Mouse (Mus musculus) gastrocnemius, postnatal 10 days (tissue): Measurements from ENCODE around the gene Oxsr1. TPM values are rescaled to one million over a fixed set of nuclear protein-coding genes. Genes with fewer than 3 reads are reported as not detected.
"Not testable (repeated sequence)": the region's sequence is repeated elsewhere in the genome, so short reads cannot be mapped to it uniquely, and the experiment has no call there.

ENCODE experiments used
- DNase-seq: peaks from one replicate; pipeline ENCODE4 v3.0.0; 2021; ENCODE audit warnings: mixed read lengths
- total RNA-seq, 2 experiments: library from RNA; stranded (reverse); gene quantifications; 2 replicates each; pipeline ENCODE4 v1.2.3; 2021

Oxsr1 gene
- total RNA-seq, 2 experiments from 2014 or later: 32.9 to 33.7 TPM

GRCm38 (mm10) chr9:119338350-119338749 lies 16.1 kb upstream of the Oxsr1 start:
- no peak for DNase-seq

GRCm38 (mm10) chr9:119337842-119338241 lies 15.6 kb upstream of the Oxsr1 start:
- no peak for DNase-seq

DNA sequence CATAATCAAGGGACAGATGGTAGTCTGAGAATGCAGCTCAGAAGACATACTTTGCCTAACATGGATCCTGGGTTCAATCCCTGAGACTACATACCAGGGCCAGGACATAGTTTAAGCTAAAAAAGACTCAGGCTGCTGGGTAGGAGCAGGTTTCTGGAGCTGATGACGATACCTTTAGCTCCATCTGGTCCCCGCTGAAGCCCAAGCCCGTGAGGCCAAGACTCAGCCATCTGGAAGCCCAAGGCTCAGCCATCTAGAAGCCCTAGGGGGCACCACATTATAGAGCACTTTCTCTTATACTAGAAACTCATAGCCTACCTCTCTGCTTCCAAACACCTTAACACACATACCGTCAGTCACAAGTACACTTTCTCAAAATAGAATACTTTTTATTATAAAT lies 13.3 kb upstream of the Oxsr1 start:
- no peak for DNase-seq

- no peak for DNase-seq
Measured at GRCm38 (mm10) chr9:119334834-119335233, 12.6 kb upstream of the Oxsr1 start.

DNA sequence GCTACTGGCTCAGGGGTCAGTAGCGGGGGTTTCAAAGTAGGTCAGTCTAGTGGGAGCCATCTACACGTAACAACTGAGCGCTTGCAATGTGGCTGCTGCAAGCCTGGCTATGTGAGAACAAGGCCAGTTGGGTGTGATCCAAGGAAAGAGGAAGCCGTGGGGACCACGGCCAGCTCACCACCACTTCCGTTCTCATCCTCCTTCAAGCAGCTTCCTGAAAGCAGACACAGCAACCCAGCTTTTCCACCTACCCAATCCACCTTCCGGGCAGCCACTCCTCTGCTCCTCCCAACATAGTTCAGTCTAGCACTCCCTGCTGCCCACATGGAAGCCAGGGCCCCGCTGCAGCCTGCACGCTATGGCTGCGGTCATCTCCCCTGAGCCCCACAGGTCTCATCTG lies 12.1 kb upstream of the Oxsr1 start:
- peak; percentile 47 for DNase-seq

- DNase-seq: no peak
Measured at GRCm38 (mm10) chr9:119330186-119330963, 8.1 kb upstream of the Oxsr1 start.

DNA sequence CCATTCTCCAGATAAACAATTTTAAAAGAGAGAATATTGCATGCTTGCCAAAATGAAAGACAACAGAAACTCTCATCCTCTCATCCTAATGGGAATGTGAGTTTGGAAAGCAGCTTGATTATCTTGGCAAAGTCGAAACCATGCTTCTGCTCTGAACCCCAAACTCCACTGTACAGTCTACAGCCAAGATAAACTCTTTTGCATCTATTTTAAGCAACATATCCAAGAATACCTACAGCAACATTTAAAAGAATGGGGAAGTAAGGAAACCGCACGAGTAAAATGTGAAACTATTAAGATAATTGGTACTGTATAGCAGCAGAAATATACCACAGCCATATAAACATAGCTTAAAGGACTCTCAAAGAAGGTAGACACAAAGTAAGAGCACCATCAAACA lies 6.3 kb upstream of the Oxsr1 start:
- DNase-seq: no peak

GRCm38 (mm10) chr9:119324130-119324529 lies 1.9 kb upstream of the Oxsr1 start:
- DNase-seq: no peak

GRCm38 (mm10) chr9:119323260-119323645 lies 1.0 kb upstream of the Oxsr1 start:
- no peak for DNase-seq

- no peak for DNase-seq
Measured at GRCm38 (mm10) chr9:119321392-119322229, 616 bp downstream of the Oxsr1 start.

- no peak for DNase-seq
Measured at GRCm38 (mm10) chr9:119320946-119321345, 1.3 kb downstream of the Oxsr1 start.

GRCm38 (mm10) chr9:119320446-119320845 lies 1.8 kb downstream of the Oxsr1 start:
- no peak for DNase-seq

- no peak for DNase-seq
Measured at GRCm38 (mm10) chr9:119318891-119319290, 3.3 kb downstream of the Oxsr1 start.

DNA sequence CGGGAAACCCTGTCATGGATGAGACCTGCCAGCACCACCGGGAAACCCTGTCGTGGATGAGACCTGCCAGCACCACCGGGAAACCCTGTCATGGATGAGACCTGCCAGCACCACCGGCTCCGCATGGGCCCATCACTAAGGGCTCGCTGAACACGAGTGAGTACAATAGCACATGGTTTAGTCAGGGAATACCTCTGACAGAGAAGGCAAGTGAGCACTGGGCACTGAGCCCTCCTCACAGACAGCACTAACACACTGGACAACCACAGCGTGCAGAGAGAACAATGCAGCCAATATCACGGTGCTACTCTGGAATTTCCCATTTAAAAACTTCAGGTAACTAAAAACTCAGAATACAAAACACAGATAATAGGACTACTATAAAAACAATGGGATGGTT lies 9.1 kb downstream of the Oxsr1 start:
- no peak for DNase-seq

DNA sequence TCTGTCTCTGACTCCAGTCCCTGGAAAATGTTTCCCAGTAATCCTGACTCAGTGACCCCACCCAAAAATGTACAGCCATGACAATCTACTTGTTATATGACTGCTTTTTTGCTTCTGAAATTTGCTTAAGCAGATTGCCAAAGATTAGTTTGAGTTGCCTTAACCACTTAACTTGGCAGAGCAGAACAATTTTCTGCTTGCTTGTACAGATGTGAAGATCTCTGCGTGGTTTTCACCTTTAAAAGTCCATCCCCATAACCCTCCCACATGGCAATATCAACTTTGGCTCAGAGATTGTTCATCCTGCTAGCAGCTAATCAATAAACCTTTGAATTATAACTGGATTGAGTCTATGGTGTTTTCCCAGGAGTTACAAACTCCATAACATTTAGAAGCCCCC lies 13.2 kb downstream of the Oxsr1 start:
- DNase-seq: no peak

DNA sequence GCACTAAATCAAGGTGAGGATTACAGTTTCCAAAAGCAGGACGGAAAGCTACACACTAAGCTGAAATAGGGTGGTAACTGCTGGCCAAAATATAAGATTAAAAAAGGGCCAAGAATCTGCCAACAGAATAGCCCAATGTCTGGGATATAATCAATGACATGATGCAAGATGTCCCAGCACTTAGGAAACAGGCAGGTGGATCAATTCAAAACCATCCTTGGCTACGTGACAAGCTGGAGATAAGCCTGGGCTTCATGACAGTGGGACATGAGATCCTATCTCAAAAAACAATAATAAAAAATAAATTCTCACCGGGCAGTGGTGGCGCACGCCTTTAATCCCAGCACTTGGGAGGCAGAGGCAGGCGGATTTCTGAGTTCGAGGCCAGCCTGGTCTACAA lies 16.4 kb downstream of the Oxsr1 start:
- no peak for DNase-seq

DNA sequence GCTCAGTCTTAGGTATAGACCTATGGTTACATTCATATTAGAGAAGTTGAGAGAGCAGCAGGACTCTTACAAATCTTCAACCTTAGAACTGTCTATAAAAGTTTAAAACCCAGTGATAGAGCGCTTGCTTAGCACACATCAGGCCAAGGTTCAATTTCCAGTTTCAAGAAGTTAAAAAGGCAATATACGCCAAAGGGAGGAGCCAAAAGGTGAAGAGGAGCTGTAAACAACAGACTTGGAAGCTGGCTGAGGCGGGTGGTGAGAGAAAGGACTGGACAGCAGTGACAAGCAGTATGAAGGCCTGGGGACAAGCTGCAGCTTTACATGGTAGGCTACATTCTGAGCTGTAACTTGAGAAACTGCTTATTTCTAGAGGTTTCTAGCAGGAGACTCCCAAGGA lies 23.7 kb downstream of the Oxsr1 start:
- no peak for DNase-seq

- no peak for DNase-seq
Measured at GRCm38 (mm10) chr9:119297696-119298095, 24.5 kb downstream of the Oxsr1 start.

GRCm38 (mm10) chr9:119290791-119291190 lies 31.4 kb downstream of the Oxsr1 start:
- no peak for DNase-seq

GRCm38 (mm10) chr9:119280894-119281682 lies 41.1 kb downstream of the Oxsr1 start:
- no peak for DNase-seq

DNA sequence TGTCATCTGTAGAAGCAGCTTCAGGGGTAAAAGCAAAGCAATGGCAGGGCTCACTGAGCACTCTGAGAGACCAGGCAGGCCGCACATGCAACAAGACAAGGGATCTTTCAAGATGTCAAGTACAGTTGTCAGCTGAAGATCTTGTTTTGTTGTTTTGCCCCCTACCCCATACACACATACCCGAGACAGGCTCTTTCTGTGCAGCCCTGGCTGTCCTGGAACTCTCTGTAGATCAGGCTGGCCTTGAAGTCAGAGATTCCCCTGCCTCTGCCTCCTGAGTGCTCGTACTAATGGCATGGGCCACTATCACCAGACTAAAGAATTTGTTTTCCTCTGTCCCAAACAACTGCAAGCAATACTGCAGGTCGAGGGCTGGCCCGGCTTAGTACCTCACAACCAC lies 44.2 kb downstream of the Oxsr1 start:
- DNase-seq: no peak

GRCm38 (mm10) chr9:119276321-119276720 lies 45.9 kb downstream of the Oxsr1 start:
- DNase-seq: peak; percentile 27

DNA sequence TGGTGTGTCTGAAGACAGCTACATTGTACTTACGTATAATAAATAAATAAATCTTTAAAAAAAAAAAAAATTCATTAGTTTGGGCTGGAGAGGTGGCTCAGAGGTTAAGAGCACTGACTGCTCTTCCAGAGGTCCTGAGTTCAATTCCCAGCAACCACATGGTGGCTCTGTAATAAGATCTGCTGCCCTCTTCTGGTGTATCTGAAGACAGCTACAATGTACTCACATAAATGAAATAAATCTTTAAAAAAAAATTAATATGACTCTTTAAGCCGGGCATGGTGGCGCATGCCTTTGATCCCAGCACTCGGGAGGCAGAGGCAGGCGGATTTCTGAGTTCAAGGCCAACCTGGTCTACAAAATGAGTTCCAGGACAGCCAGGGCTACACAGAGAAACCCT lies 47.4 kb downstream of the Oxsr1 start:
- not testable (repeated sequence) for DNase-seq
